Mouse (Mus musculus): Measurements from ENCODE around the gene Zfp652. TPM values are rescaled to one million over a fixed set of nuclear protein-coding genes. Genes with fewer than 3 reads are reported as not detected.

The Zfp652 gene
- total and polyA plus RNA-seq, 3 experiments: 3.0 to 9.8 (median 6.2) TPM

GRCm38 (mm10) chr11:95838999-95839868 is 126.8 kb downstream of the Zfp652 start:
- dilution Hi-C loops (cut with MboI; ENCODE audit: extremely low pct_ligation_motif_present, extremely low pct_unique_long_range_greater_than_20kb, low sequenced_read_pairs) (no loop called here), in situ Hi-C loops (cut with MboI; ENCODE audit: low pct_ligation_motif_present, low pct_unique_long_range_greater_than_20kb, low sequenced_read_pairs) (no loop called here)
- no peak for TF ChIP-seq SMC3 (IDR thresholded peaks at IDR 0.05; ENCODE audit: low read depth, low read length)
- TF ChIP-seq MXI1 (IDR thresholded peaks at IDR 0.05; ENCODE audit: low read depth, low read length): peak; percentile 86; the same call in 1 of the 2 replicates
- peak; percentile 26; the same call in 1 of the 2 replicates for TF ChIP-seq ZMIZ1 (IDR thresholded peaks at IDR 0.05; ENCODE audit: low read depth, low read length)
- peak; percentile 57; the same call in 1 of the 2 replicates for TF ChIP-seq TBP (conservative IDR thresholded peaks at IDR 0.05; ENCODE audit: low read depth, low read length)
- peak; percentile 63 for TF ChIP-seq POLR2A (IDR thresholded peaks at IDR 0.05; ENCODE audit: low read depth, low read length)
- TF ChIP-seq EP300 (IDR thresholded peaks at IDR 0.05; ENCODE audit: low read length): peak; percentile 38
- peak; percentile 84; the same call in 1 of the 2 replicates for TF ChIP-seq SIN3A (IDR thresholded peaks at IDR 0.05; ENCODE audit: low read length)
- 0 out of 2 replicates have a peak, but pooled peaks have one; percentile 10 for TF ChIP-seq HCFC1 (IDR thresholded peaks at IDR 0.05; ENCODE audit: low read depth, low read length)
- peak; percentile 62; the same call in 1 of the 2 replicates for TF ChIP-seq MAX (IDR thresholded peaks at IDR 0.05; ENCODE audit: low read length)
- TF ChIP-seq MEF2A (IDR thresholded peaks at IDR 0.05; ENCODE audit: borderline replicate concordance, low read depth, low read length): peak; percentile 22; the same call in 1 of the 2 replicates
- peak; percentile 28; the same call in 1 of the 2 replicates for TF ChIP-seq NELFE (IDR thresholded peaks at IDR 0.05; ENCODE audit: low read depth, low read length)
- peak; percentile 9; the same call in 1 of the 2 replicates for TF ChIP-seq IRF4 (IDR thresholded peaks at IDR 0.05; ENCODE audit: low read depth, low read length)
- no peak for TF ChIP-seq JUND (conservative IDR thresholded peaks at IDR 0.05; ENCODE audit: low read depth, low read length)
- no peak for TF ChIP-seq MAZ (IDR thresholded peaks at IDR 0.05; ENCODE audit: low read depth, low read length)
- TF ChIP-seq ETS1 (conservative IDR thresholded peaks at IDR 0.05; ENCODE audit: low read depth, low read length): peak; percentile 37; the same call in 1 of the 2 replicates
- TF ChIP-seq ELF1 (IDR thresholded peaks at IDR 0.05; ENCODE audit: low read depth, low read length): peak; percentile 3; the same call in 1 of the 2 replicates
- no peak for TF ChIP-seq MYC (IDR thresholded peaks at IDR 0.05; ENCODE audit: low read depth, low read length)
- TF ChIP-seq E2F4 (IDR thresholded peaks at IDR 0.05; ENCODE audit: insufficient replicate concordance, low read depth, low read length): 0 out of 2 replicates have a peak, but pooled peaks have one; percentile 34
- TF ChIP-seq CHD1 (IDR thresholded peaks at IDR 0.05; ENCODE audit: low read depth, low read length): 0 out of 2 replicates have a peak, but pooled peaks have one; percentile 57
- peak; percentile 91 for TF ChIP-seq BHLHE40 (IDR thresholded peaks at IDR 0.05; ENCODE audit: low read depth, low read length)
- TF ChIP-seq ZKSCAN1 (IDR thresholded peaks at IDR 0.05; ENCODE audit: borderline replicate concordance, low read depth, low read length): no peak
- TF ChIP-seq MAFK (IDR thresholded peaks at IDR 0.05; ENCODE audit: insufficient replicate concordance, low read length): 0 out of 2 replicates have a peak, but pooled peaks have one; percentile 53
- TF ChIP-seq RCOR1 (conservative IDR thresholded peaks at IDR 0.05; ENCODE audit: low read depth, low read length): no peak
- peak; percentile 41; the same call in 1 of the 2 replicates for TF ChIP-seq POLR2AphosphoS2 (IDR thresholded peaks at IDR 0.05; ENCODE audit: low read depth, low read length)
- peak; percentile 53 for TF ChIP-seq TCF12 (IDR thresholded peaks at IDR 0.05; ENCODE audit: low read depth, low read length)
- Histone ChIP-seq H3K9me3 (replicated peaks; ENCODE audit: low read length) (no peaks in the 10 kb centered on the region), H3K27me3 (replicated peaks) (no peaks in the 10 kb centered on the region), H3K4me2 (ENCODE audit: insufficient read depth, low read depth, poor library complexity, severe bottlenecking) (peak overlapping the region; percentile 82), H3K4me1 (ENCODE audit: control insufficient read depth in 1 of 2, insufficient read depth in 2 of 2) (peaks cover 48 to 86% of the 10 kb centered on the region in 2 experiments), H3K9ac (ENCODE audit: insufficient read depth, low read depth) (peak overlapping the region; percentile 76), H3K79me2 (replicated peaks; ENCODE audit: control insufficient read depth, extremely low read depth, insufficient read depth, poor library complexity, severe bottlenecking) (peaks cover 39% of the 10 kb centered on the region), H3K36me3 (replicated peaks in 1 of 2; ENCODE audit: control insufficient read depth in 1 of 2, insufficient read depth in 1 of 2, low read length in 1 of 2) (peaks cover 17 to 24% of the 10 kb centered on the region in 2 experiments), H3K4me3 (replicated peaks in 1 of 3; ENCODE audit: low read depth in 2 of 3, low read length in 2 of 3, poor library complexity in 1 of 3) (peak overlapping the region; percentile 35 to 98 (median 40)), H3K27ac (ENCODE audit: insufficient read depth, low read depth) (peak overlapping the region; percentile 85)
- peak; percentile 89 for DNase-seq (ENCODE audit: extremely low read depth)

All from CH12.LX (cell line).